Comparison of ENCODE assay signal across 18 mouse cellular contexts in genomic region chr3:49806823-49807222, GRCm38 (mm10).
"Had no signal": no experiment of that assay in that cellular context is flagged by ENCODE, and none has a peak within 500 bp of the region (broad histone marks: within the 10 kb centered on the region; RNA-seq: fewer than 3 reads in every experiment).

No protein-coding gene starts in this region.

- ATAC-seq: midbrain, embryonic 16.5 days had no signal

- H3K9ac ChIP-seq: lung, embryonic 14.5 days; midbrain, embryonic 12.5 days; neural tube, embryonic 13.5 days; neural tube, embryonic 15.5 days; stomach, embryonic 15.5 days had no signal

- H3K27me3 ChIP-seq: midbrain, embryonic 12.5 days; neural tube, embryonic 13.5 days; neural tube, embryonic 15.5 days; stomach, embryonic 15.5 days had no signal

- H3K4me2 ChIP-seq: lung, embryonic 14.5 days; midbrain, embryonic 12.5 days; neural tube, embryonic 13.5 days; neural tube, embryonic 15.5 days; stomach, embryonic 15.5 days had no signal

- H3K4me1 ChIP-seq: midbrain, embryonic 12.5 days; neural tube, embryonic 13.5 days; neural tube, embryonic 15.5 days had no signal

- H3K4me3 ChIP-seq: midbrain, embryonic 10.5 days; midbrain, embryonic 12.5 days; myocyte; neural tube, embryonic 13.5 days; neural tube, embryonic 15.5 days; stomach, embryonic 15.5 days had no signal

- DNase-seq: lung, adult 18-20 months; lung, postnatal 4 days; midbrain, embryonic 14.5 days; retina, postnatal 1 day; right cerebral cortex, adult 18-20 months; right cerebral cortex, postnatal 14 days; thymus, adult 2 months; thymus, postnatal 14 days; thymus, postnatal 36 days had no signal

- H3K27ac ChIP-seq: midbrain, embryonic 10.5 days; midbrain, embryonic 12.5 days; neural tube, embryonic 13.5 days; neural tube, embryonic 15.5 days; stomach, postnatal 0 days had no signal

- H3K9me3 ChIP-seq: midbrain, embryonic 10.5 days; midbrain, embryonic 12.5 days; neural tube, embryonic 13.5 days; neural tube, embryonic 15.5 days; stomach, embryonic 15.5 days had no signal

- H3K36me3 ChIP-seq: midbrain, embryonic 10.5 days; midbrain, embryonic 12.5 days; neural tube, embryonic 13.5 days; neural tube, embryonic 15.5 days; stomach, embryonic 15.5 days had no signal
